Mouse (Mus musculus) olfactory bulb, adult 2 months (tissue): ENCODE measurements at regions not wholly inside any gene's neighbourhood (a gene's known extent, or its start where the extent isn't known, plus 50 kb on each side); places are given as distances from the start of the nearest gene placed in this dataset.

Experiments used
- CTCF ChIP-seq: fragments of 200-500 bp; IDR thresholded peaks from 2 replicates; pipeline ENCODE4 v1.5.1; 2012; ENCODE audit warnings: low read depth, mild to moderate bottlenecking, low read length, moderate library complexity; ENCODE audit not compliant: insufficient read depth
- POLR2A ChIP-seq: fragments of 200-500 bp; IDR thresholded peaks from 2 replicates; pipeline ENCODE4 v1.6.1; 2012; ENCODE audit warnings: mild to moderate bottlenecking, low read depth, low read length, moderate library complexity; ENCODE audit not compliant: insufficient read depth

GRCm38 (mm10) chr14:102911582-102911981 is 70.9 kb downstream of the Kctd12 start:
- TF ChIP-seq CTCF (no peak), POLR2A (no peak)
